Mouse (Mus musculus): ENCODE measurements at regions not wholly inside any gene's neighbourhood (a gene's known extent, or its start where the extent isn't known, plus 50 kb on each side); places are given as distances from the start of the nearest gene placed in this dataset.

- Histone ChIP-seq H3K4me2 (ENCODE audit: low read depth, severe bottlenecking) (no peak overlapping the region), H3K36me3 (ENCODE audit: control insufficient read depth, insufficient read depth, low read length) (no peaks in the 10 kb centered on the region), H3K27me3 (ENCODE audit: control insufficient read depth, insufficient read depth, low read length) (no peaks in the 10 kb centered on the region), H3K9me3 (ENCODE audit: control insufficient read depth, low read length) (no peaks in the 10 kb centered on the region), H3K27ac (replicated peaks; ENCODE audit: low read depth, low read length) (no peak overlapping the region), H3K9ac (ENCODE audit: low read length) (no peak overlapping the region), H3K4me1 (ENCODE audit: control insufficient read depth, insufficient read depth, low read length) (no peaks in the 10 kb centered on the region), H3K4me3 (ENCODE audit: low read depth, low read length) (no peak overlapping the region)
- ATAC-seq (ENCODE audit: insufficient number of reproducible peaks, low FRiP score, low TSS enrichment, low read depth) (no peak), DNase-seq (ENCODE audit: low spot score) (no peak)
- 38% methylated on average over 2 of the region's 2 CpGs for WGBS
Measured at GRCm38 (mm10) chr13:90798381-90798780, 106.8 kb downstream of the Atp6ap1l start.

GRCm38 (mm10) chr13:90797209-90797608 lies 107.9 kb downstream of the Atp6ap1l start:
- Histone ChIP-seq H3K9me3 (ENCODE audit: control insufficient read depth, low read length) (no peaks in the 10 kb centered on the region), H3K4me3 (ENCODE audit: low read depth, low read length) (no peak overlapping the region), H3K27me3 (ENCODE audit: control insufficient read depth, insufficient read depth, low read length) (no peaks in the 10 kb centered on the region), H3K9ac (ENCODE audit: low read length) (no peak overlapping the region), H3K4me1 (ENCODE audit: control insufficient read depth, insufficient read depth, low read length) (no peaks in the 10 kb centered on the region), H3K4me2 (ENCODE audit: low read depth, severe bottlenecking) (no peak overlapping the region), H3K36me3 (ENCODE audit: control insufficient read depth, insufficient read depth, low read length) (no peaks in the 10 kb centered on the region), H3K27ac (replicated peaks; ENCODE audit: low read depth, low read length) (no peak overlapping the region)
- no peak for DNase-seq (ENCODE audit: low spot score)
- ATAC-seq (ENCODE audit: insufficient number of reproducible peaks, low FRiP score, low TSS enrichment, low read depth) = no peak
- 78% methylated on average over 3 of the region's 3 CpGs for WGBS

DNA sequence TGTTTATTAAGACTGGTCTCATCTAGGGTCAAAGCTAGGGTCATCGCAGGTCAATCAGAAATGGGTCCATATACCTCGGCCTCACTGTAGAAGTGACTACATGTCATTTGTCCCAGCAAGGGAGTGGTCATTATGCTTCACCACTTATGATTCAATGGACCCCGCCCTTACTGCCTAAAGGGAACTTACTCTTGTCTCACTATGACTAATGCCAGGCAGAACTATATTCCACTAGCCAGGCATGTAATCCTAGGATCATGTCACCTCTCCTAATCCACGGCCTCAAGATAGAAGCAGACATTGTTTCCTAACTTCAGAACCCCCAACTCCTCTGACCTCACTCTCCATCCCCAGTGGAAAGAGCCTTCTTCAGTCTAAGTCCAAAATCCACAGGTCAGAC lies 108.3 kb downstream of the Atp6ap1l start:
- Histone ChIP-seq H3K4me1 (ENCODE audit: control insufficient read depth, insufficient read depth, low read length) (no peaks in the 10 kb centered on the region), H3K27me3 (ENCODE audit: control insufficient read depth, insufficient read depth, low read length) (no peaks in the 10 kb centered on the region), H3K4me2 (ENCODE audit: low read depth, severe bottlenecking) (no peak overlapping the region), H3K36me3 (ENCODE audit: control insufficient read depth, insufficient read depth, low read length) (no peaks in the 10 kb centered on the region), H3K9ac (ENCODE audit: low read length) (no peak overlapping the region), H3K4me3 (ENCODE audit: low read depth, low read length) (no peak overlapping the region), H3K27ac (replicated peaks; ENCODE audit: low read depth, low read length) (no peak overlapping the region), H3K9me3 (ENCODE audit: control insufficient read depth, low read length) (no peaks in the 10 kb centered on the region)
- DNase-seq (ENCODE audit: low spot score) = no peak
- WGBS = 96% methylated on average over 4 of the region's 4 CpGs
- ATAC-seq (ENCODE audit: insufficient number of reproducible peaks, low FRiP score, low TSS enrichment, low read depth) = no peak

DNA sequence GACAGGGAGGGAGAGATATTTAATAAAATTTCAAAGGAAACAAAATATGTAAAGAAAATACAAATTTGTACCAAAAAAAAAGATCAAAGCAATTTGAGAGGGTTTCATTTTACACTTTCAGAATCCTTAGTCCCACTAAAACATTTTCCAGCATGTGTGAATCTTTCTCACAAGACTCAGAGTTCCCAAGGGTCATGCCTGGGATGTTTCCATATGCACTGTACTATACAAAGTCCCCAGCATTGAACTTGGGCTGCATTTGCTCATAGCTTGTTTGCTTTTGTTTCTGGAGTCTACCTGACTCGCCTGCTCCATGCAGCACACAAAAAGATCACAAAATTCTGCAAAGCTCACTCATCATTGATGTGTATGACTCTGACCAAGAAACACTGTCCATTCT lies 122.7 kb downstream of the Atp6ap1l start:
- 77% methylated on average over 1 of the region's 1 CpGs for WGBS
- ATAC-seq (ENCODE audit: insufficient number of reproducible peaks, low FRiP score, low TSS enrichment, low read depth) (no peak), DNase-seq (ENCODE audit: low spot score) (no peak)
- H3K27ac ChIP-seq (replicated peaks; ENCODE audit: low read depth, low read length) = no peak overlapping the region
- no peaks in the 10 kb centered on the region for H3K9me3 ChIP-seq (ENCODE audit: control insufficient read depth, low read length)
- H3K36me3 ChIP-seq (ENCODE audit: control insufficient read depth, insufficient read depth, low read length) = no peaks in the 10 kb centered on the region
- no peak overlapping the region for H3K4me2 ChIP-seq (ENCODE audit: low read depth, severe bottlenecking)
- no peak overlapping the region for H3K4me3 ChIP-seq (ENCODE audit: low read depth, low read length)
- H3K4me1 ChIP-seq (ENCODE audit: control insufficient read depth, insufficient read depth, low read length) = no peaks in the 10 kb centered on the region
- H3K27me3 ChIP-seq (ENCODE audit: control insufficient read depth, insufficient read depth, low read length) = no peaks in the 10 kb centered on the region
- no peak overlapping the region for H3K9ac ChIP-seq (ENCODE audit: low read length)

GRCm38 (mm10) chr13:90781974-90782373 lies 123.2 kb downstream of the Atp6ap1l start:
- Histone ChIP-seq H3K4me3 (ENCODE audit: low read depth, low read length) (no peak overlapping the region), H3K9me3 (ENCODE audit: control insufficient read depth, low read length) (no peaks in the 10 kb centered on the region), H3K27me3 (ENCODE audit: control insufficient read depth, insufficient read depth, low read length) (no peaks in the 10 kb centered on the region), H3K36me3 (ENCODE audit: control insufficient read depth, insufficient read depth, low read length) (no peaks in the 10 kb centered on the region), H3K27ac (replicated peaks; ENCODE audit: low read depth, low read length) (no peak overlapping the region), H3K4me1 (ENCODE audit: control insufficient read depth, insufficient read depth, low read length) (no peaks in the 10 kb centered on the region), H3K4me2 (ENCODE audit: low read depth, severe bottlenecking) (no peak overlapping the region), H3K9ac (ENCODE audit: low read length) (no peak overlapping the region)
- no peak for DNase-seq (ENCODE audit: low spot score)
- whole genome bisulfite sequencing = 80% methylated on average over 2 of the region's 2 CpGs
- no peak for ATAC-seq (ENCODE audit: insufficient number of reproducible peaks, low FRiP score, low TSS enrichment, low read depth)

GRCm38 (mm10) chr13:90777952-90778298 lies 127.2 kb downstream of the Atp6ap1l start:
- Histone ChIP-seq H3K9ac (ENCODE audit: low read length) (no peak overlapping the region), H3K27ac (replicated peaks; ENCODE audit: low read depth, low read length) (no peak overlapping the region), H3K36me3 (ENCODE audit: control insufficient read depth, insufficient read depth, low read length) (no peaks in the 10 kb centered on the region), H3K4me3 (ENCODE audit: low read depth, low read length) (no peak overlapping the region), H3K9me3 (ENCODE audit: control insufficient read depth, low read length) (no peaks in the 10 kb centered on the region), H3K4me2 (ENCODE audit: low read depth, severe bottlenecking) (no peak overlapping the region), H3K27me3 (ENCODE audit: control insufficient read depth, insufficient read depth, low read length) (no peaks in the 10 kb centered on the region), H3K4me1 (ENCODE audit: control insufficient read depth, insufficient read depth, low read length) (no peaks in the 10 kb centered on the region)
- DNase-seq (ENCODE audit: low spot score) (no peak), ATAC-seq (ENCODE audit: insufficient number of reproducible peaks, low FRiP score, low TSS enrichment, low read depth) (no peak)
- 81% methylated on average over 4 of the region's 4 CpGs for WGBS

DNA sequence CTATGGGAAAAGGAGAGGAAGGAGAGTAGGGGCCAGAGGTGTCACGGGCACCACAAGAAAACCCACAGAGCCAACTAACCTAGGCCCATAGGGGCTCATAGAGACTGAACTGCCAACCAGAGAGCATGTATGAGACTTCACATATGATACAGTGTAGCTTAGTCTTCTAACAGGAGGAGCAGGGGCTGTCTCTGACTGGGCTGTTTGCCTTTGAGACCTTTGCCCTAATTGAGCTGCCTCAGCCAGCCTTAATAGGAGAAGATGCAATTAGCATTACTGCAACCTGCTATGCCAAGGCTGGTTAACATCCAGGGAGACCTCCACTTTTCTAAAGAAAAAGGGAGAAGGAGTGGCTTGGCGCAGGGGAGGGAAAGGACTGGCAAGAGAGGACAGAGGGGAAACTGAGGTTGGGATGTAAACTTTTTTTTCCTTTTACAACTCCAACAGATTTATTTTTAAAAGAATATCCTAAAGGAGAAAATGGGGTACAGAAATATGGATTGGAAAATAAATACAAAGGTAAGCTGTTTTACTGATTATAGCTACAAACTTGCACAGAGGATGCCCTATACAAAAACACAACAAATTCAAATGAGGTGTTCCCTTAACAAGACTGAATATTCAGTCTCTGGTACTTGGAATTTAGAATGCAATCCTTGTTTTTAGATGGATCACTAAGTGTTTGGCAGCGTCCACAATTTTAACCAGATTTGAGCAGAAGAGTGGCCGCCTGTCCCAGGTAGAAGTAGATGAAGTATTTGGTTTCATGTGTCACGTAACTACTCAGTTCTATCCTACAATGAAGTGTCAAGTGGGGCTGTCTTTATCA lies 127.8 kb downstream of the Atp6ap1l start:
- H3K9me3 ChIP-seq (ENCODE audit: control insufficient read depth, low read length) = no peaks in the 10 kb centered on the region
- H3K27ac ChIP-seq (replicated peaks; ENCODE audit: low read depth, low read length) = no peak overlapping the region
- H3K27me3 ChIP-seq (ENCODE audit: control insufficient read depth, insufficient read depth, low read length) = no peaks in the 10 kb centered on the region
- H3K36me3 ChIP-seq (ENCODE audit: control insufficient read depth, insufficient read depth, low read length) = no peaks in the 10 kb centered on the region
- ATAC-seq (ENCODE audit: insufficient number of reproducible peaks, low FRiP score, low TSS enrichment, low read depth) = no peak
- H3K4me1 ChIP-seq (ENCODE audit: control insufficient read depth, insufficient read depth, low read length) = no peaks in the 10 kb centered on the region
- no peak overlapping the region for H3K4me2 ChIP-seq (ENCODE audit: low read depth, severe bottlenecking)
- no peak overlapping the region for H3K9ac ChIP-seq (ENCODE audit: low read length)
- H3K4me3 ChIP-seq (ENCODE audit: low read depth, low read length) = no peak overlapping the region
- DNase-seq (ENCODE audit: low spot score) = no peak
- 90% methylated on average over 5 of the region's 5 CpGs for whole genome bisulfite sequencing

DNA sequence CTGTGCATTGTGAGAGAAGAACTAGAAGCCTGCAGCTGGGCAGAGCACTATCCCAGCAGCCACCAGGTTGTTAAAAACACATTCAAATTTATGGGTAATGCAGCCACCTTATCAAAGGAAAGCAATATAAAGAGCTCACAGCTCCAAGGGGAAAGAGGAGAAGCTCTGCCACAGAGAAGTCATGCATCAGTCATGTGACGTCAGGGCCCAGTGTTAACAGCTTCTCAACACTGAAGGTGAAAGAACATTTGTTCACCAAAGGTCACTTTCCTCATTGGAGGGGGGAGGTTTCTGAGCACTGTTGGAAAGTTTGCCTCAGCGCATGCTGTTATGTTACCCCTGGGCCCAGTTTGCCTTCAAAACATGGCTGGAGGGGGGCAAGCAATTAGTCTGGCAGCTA lies 143.0 kb downstream of the Atp6ap1l start:
- H3K27ac ChIP-seq (replicated peaks; ENCODE audit: low read depth, low read length) = no peak overlapping the region

DNA sequence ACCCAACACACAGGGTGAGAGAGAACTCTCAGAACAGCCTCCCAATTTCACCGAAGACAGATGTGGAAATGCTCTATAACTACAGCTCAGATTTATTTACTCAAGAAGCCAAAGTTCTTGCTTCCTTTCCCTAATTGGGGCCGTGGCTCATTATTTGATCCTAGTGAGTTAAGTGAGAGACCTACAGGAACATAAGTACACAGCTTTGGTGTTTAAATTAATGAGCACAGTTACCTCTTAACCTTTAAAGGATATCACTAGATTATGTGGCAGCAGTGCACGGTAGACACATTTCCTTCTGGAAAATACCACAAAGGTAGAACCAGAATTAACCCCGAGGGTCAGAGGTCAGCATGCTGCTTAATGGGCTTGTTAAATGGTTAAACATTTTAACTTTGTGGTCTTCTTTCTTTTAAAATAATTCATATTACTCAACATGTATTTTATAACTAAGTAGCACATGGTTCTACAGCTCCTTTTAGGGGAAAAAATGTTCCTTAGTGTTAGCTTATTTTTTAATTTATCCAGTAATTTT lies 144.6 kb downstream of the Atp6ap1l start:
- Histone ChIP-seq H3K4me1 (ENCODE audit: control insufficient read depth, insufficient read depth, low read length) (peaks cover 7% of the 10 kb centered on the region), H3K27me3 (ENCODE audit: control insufficient read depth, insufficient read depth, low read length) (no peaks in the 10 kb centered on the region), H3K27ac (replicated peaks; ENCODE audit: low read depth, low read length) (no peak overlapping the region), H3K9me3 (ENCODE audit: control insufficient read depth, low read length) (no peaks in the 10 kb centered on the region), H3K4me2 (ENCODE audit: low read depth, severe bottlenecking) (no peak overlapping the region), H3K9ac (ENCODE audit: low read length) (no peak overlapping the region), H3K4me3 (ENCODE audit: low read depth, low read length) (no peak overlapping the region), H3K36me3 (ENCODE audit: control insufficient read depth, insufficient read depth, low read length) (no peaks in the 10 kb centered on the region)
- DNase-seq (ENCODE audit: low spot score) (peak; percentile 59), ATAC-seq (ENCODE audit: insufficient number of reproducible peaks, low FRiP score, low TSS enrichment, low read depth) (peak; percentile 74)
- WGBS = 12% methylated on average over 4 of the region's 4 CpGs

More for the DNA sequence above, 143.0 kb downstream of the Atp6ap1l start:
- H3K9me3 ChIP-seq (ENCODE audit: control insufficient read depth, low read length) = no peaks in the 10 kb centered on the region
- peak; percentile 91 for ATAC-seq (ENCODE audit: insufficient number of reproducible peaks, low FRiP score, low TSS enrichment, low read depth)
- no peaks in the 10 kb centered on the region for H3K27me3 ChIP-seq (ENCODE audit: control insufficient read depth, insufficient read depth, low read length)
- peak; percentile 71 for DNase-seq (ENCODE audit: low spot score)
- H3K4me2 ChIP-seq (ENCODE audit: low read depth, severe bottlenecking) = no peak overlapping the region
- WGBS = 9% methylated on average over 2 of the region's 2 CpGs
- no peaks in the 10 kb centered on the region for H3K36me3 ChIP-seq (ENCODE audit: control insufficient read depth, insufficient read depth, low read length)
- no peak overlapping the region for H3K4me3 ChIP-seq (ENCODE audit: low read depth, low read length)
- H3K4me1 ChIP-seq (ENCODE audit: control insufficient read depth, insufficient read depth, low read length) = peaks cover 7% of the 10 kb centered on the region
- no peak overlapping the region for H3K9ac ChIP-seq (ENCODE audit: low read length)
